Mouse (Mus musculus): ENCODE measurements around the gene Trim27.

Trim27 gene

GRCm38 (mm10) chr13:21222463-21223022, 43.3 kb downstream of the Trim27 start:
- DNase-seq = peak; percentile 90

DNA sequence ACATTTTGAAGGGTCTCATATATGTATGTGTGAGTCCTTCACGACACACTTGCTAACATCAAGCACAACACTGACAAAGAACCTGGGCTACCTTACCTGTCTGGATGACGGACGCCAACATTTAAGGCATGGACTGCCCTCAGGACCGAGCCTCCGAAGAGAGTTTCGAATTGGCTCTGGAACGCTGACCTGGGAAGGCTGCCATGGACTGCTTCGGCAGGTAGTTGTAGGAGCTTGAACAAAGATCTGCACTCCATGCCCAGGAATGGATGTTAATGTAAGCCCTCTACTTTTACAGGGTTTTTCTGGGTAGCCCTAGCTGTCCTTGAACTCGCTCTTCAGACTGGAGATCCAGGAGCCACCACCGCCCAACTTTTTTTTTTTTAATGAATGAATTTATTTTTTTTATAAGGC, 44.0 kb downstream of the Trim27 start:
- no peak for DNase-seq

GRCm38 (mm10) chr13:21224376-21224775, 45.1 kb downstream of the Trim27 start:
- DNase-seq = no peak

GRCm38 (mm10) chr13:21225206-21225605, 46.0 kb downstream of the Trim27 start:
- DNase-seq = no peak

- DNase-seq = no peak
Observed at GRCm38 (mm10) chr13:21226031-21226430, 46.8 kb downstream of the Trim27 start.

- peak; percentile 90 for DNase-seq
Observed at GRCm38 (mm10) chr13:21233732-21234705, 54.8 kb downstream of the Trim27 start.

- DNase-seq = no peak
Observed at GRCm38 (mm10) chr13:21236714-21237113, 57.5 kb downstream of the Trim27 start.

DNA sequence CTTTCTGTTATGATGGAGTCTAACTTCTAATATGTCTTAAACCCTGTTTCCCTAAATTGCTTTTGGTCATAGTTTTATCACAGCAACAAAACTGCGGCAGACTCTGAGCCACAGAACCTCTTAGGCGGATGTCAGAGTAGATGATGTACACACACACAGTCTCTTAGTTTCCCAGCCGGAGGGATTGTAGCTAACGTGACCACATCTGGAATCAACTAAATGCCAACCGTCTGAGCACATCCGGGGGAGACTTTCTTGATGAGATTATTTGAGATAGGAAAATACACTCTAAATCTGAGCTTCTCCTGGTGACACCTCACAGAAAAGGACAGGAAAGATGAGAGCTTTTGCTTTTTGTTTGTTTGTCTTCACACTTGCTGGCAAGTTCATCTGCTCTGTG, 57.9 kb downstream of the Trim27 start:
- no peak for DNase-seq

DNA sequence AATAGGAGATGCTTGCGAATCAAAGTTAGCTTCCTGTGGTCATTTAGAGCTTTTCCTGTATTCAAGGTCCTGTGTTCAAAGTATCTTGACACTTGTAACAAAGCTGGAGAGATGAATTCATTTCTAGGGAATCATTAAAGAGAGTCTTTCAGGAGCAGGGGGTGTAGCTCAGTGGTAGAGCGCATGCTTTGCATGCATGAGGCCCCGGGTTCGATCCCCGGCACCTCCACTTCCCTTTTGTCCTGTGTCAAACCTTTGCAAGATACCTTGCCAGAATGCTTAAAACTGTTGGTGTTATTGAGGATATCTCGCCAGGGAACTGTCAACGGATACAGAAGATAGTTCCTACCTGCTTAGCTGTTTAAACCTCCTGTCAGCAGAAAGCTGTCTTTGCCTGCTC, 61.5 kb downstream of the Trim27 start:
- peak; percentile 53 for DNase-seq

- no peak for DNase-seq
Observed at GRCm38 (mm10) chr13:21242408-21243125, 63.3 kb downstream of the Trim27 start.

- no peak for DNase-seq
Observed at GRCm38 (mm10) chr13:21243196-21243595, 64.0 kb downstream of the Trim27 start.

DNA sequence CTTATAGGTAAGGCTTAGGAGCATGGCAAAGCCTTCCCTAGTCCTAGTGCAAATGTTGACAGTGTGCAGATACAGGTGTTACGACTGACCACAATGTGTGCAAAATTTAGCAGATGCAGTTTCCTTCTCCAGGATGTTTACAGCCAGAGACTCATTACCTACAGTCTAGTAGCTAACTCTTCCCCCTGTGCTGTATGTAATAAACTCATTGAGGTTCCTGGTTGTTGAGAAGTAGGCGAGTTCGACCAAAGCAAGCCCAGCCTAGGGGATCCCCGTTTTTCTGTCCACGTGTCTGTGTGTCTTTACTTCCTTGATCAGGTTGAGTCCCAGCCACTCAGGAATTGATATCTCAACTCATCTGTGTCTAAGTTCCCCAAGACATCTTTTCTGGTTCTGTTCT, 64.8 kb downstream of the Trim27 start:
- DNase-seq = no peak

All from right cerebral cortex, adult 18-20 months (tissue).